Mouse (Mus musculus): ENCODE results near the gene Adk. TPM values are rescaled to one million over a fixed set of nuclear protein-coding genes. Genes with fewer than 3 reads are reported as not detected.

Gene Adk
- polyA plus RNA-seq, 1 experiment from 2014 or later: 155 TPM

- H3K36me3 ChIP-seq (ENCODE audit: control insufficient read depth, insufficient read depth, low read length): no peaks in the 10 kb centered on the region
- H3K27me3 ChIP-seq (ENCODE audit: control insufficient read depth, insufficient read depth, low read length): no peaks in the 10 kb centered on the region
- peak overlapping the region; percentile 62; the same call in 1 of the 2 replicates for H3K4me3 ChIP-seq (ENCODE audit: low read length)
- peak overlapping the region; percentile 70; the same call in 1 of the 2 replicates for H3K9ac ChIP-seq (ENCODE audit: low read depth, low read length)
- no peak for ATAC-seq (ENCODE audit: low FRiP score, low TSS enrichment)
- peaks cover 10% of the 10 kb centered on the region for H3K4me1 ChIP-seq (ENCODE audit: control insufficient read depth, insufficient read depth, low read length)
- H3K9me3 ChIP-seq (ENCODE audit: control insufficient read depth, low read length): no peaks in the 10 kb centered on the region
- H3K4me2 ChIP-seq (replicated peaks; ENCODE audit: low read depth, low read length): peak overlapping the region; percentile 71
- whole genome bisulfite sequencing: 53% methylated on average over 11 of the region's 11 CpGs
- H3K27ac ChIP-seq (ENCODE audit: low read depth, low read length): no peak overlapping the region
These were observed 22.3 kb downstream of the Adk start for GRCm38 (mm10) chr14:21074398-21075320.

DNA sequence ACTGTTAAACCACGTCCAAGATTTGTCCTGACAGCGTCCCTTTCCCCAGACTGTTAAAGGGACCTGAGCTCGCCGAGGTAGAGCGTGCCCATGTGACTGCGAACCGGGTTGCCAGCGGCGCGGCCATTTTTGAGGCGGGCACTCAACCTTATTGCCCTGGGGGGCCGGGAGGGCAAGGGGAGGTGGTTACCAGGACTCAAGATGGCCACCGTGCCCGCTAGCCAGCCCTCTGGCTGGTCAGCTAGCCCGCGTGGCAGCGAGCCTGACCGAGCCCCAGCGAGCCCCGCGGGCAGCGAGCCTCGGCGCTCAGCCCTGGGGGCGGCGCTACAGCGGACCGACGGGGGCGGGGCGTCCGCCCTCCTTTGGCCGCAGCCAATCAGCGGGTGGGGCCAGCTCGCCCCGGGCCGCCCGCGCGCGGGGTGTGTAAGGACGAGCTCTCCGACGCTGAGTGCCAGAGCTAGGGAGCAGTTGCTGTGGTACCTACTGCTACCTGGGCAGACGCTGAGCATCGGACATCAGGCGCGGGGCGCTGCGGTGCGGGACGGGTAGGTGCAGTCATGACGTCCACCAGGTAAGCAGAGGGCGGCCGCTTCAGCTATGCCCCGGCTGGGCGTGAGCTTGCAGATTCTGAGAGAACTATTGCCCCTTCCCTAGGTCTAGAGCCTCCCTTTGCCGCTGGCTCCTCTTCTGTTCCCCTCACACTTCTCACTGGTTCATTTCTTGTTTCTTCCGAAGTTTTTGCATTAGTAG, 23.6 kb downstream of the Adk start:
- under 1% methylated on average over 59 of the region's 59 CpGs for WGBS
- H3K27ac ChIP-seq (ENCODE audit: low read depth, low read length): peak overlapping the region; percentile 77
- ATAC-seq (ENCODE audit: low FRiP score, low TSS enrichment): peak; percentile 98

DNA sequence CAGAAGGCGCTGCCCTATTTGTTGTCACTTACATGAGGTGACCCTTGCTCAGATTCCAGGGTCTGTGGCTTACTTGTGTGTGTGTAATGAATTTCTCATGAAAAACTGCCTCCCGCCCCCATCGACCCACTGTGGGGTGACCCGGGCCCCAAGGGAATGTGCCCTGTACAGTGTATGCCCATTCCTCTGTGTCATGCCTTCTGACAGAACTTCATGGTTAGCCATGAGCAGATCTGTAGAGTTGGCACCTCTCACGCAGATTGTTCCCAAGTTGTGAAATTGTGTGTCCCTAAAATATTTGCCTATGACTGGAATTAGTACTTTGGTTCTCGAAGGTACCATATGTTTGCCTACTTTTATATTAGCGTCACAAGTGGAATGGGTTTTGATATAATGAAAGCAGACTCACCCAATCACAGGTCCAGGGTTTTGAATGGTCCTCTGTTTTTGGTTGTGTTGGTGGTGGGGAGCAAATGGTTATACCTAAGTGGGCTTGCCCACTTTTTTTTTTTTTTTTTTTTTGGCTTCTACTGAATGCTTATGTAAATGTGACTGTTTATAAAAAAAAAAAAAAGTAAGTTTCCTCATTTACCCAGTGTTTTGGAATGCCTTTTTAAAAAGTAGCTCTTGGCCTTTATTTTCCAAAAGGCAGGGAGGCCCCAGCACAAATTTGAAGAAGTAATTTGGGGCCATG, 24.3 kb downstream of the Adk start:
- peaks cover 10% of the 10 kb centered on the region for H3K4me1 ChIP-seq (ENCODE audit: control insufficient read depth, insufficient read depth, low read length)
- no peaks in the 10 kb centered on the region for H3K36me3 ChIP-seq (ENCODE audit: control insufficient read depth, insufficient read depth, low read length)
- peak overlapping the region; percentile 62 for H3K4me3 ChIP-seq (ENCODE audit: low read length)
- H3K9me3 ChIP-seq (ENCODE audit: control insufficient read depth, low read length): no peaks in the 10 kb centered on the region
- no peaks in the 10 kb centered on the region for H3K27me3 ChIP-seq (ENCODE audit: control insufficient read depth, insufficient read depth, low read length)
- peak overlapping the region; percentile 70 for H3K9ac ChIP-seq (ENCODE audit: low read depth, low read length)
- ATAC-seq (ENCODE audit: low FRiP score, low TSS enrichment): peak; percentile 60
- H3K27ac ChIP-seq (ENCODE audit: low read depth, low read length): no peak overlapping the region
- peak overlapping the region; percentile 71 for H3K4me2 ChIP-seq (replicated peaks; ENCODE audit: low read depth, low read length)
- WGBS: 45% methylated on average over 7 of the region's 7 CpGs

More for the DNA sequence above, 23.6 kb downstream of the Adk start:
- Histone ChIP-seq H3K9me3 (ENCODE audit: control insufficient read depth, low read length) (no peaks in the 10 kb centered on the region), H3K27me3 (ENCODE audit: control insufficient read depth, insufficient read depth, low read length) (no peaks in the 10 kb centered on the region), H3K4me1 (ENCODE audit: control insufficient read depth, insufficient read depth, low read length) (peaks cover 10% of the 10 kb centered on the region), H3K4me3 (ENCODE audit: low read length) (peak overlapping the region; percentile 62), H3K9ac (ENCODE audit: low read depth, low read length) (peak overlapping the region; percentile 70), H3K4me2 (replicated peaks; ENCODE audit: low read depth, low read length) (peak overlapping the region; percentile 71), H3K36me3 (ENCODE audit: control insufficient read depth, insufficient read depth, low read length) (no peaks in the 10 kb centered on the region)

DNA sequence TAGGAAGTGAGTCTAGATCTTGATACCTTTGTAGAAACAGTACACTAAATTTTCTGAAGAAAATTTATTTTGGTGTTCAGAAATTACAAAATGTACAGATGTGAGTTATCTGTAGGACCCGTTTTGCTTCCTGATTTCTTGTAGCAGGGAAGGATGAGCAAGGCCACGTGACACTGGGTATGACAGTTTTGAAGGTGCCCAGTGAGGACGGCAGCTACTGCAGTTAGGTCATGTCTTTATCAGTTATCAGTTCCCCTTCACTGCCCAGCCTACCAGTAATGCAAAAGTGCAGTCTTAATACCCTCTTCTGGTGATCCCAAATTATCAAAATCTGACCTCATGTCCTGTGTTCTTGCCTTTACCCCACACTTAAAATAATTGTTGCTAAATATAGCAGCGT, 25.6 kb downstream of the Adk start:
- WGBS: 78% methylated on average over 4 of the region's 4 CpGs
- no peaks in the 10 kb centered on the region for H3K9me3 ChIP-seq (ENCODE audit: control insufficient read depth, low read length)
- no peak overlapping the region for H3K27ac ChIP-seq (ENCODE audit: low read depth, low read length)
- H3K27me3 ChIP-seq (ENCODE audit: control insufficient read depth, insufficient read depth, low read length): no peaks in the 10 kb centered on the region
- no peak overlapping the region for H3K9ac ChIP-seq (ENCODE audit: low read depth, low read length)
- H3K36me3 ChIP-seq (ENCODE audit: control insufficient read depth, insufficient read depth, low read length): no peaks in the 10 kb centered on the region
- no peak overlapping the region for H3K4me2 ChIP-seq (replicated peaks; ENCODE audit: low read depth, low read length)
- no peak overlapping the region for H3K4me3 ChIP-seq (ENCODE audit: low read length)
- no peak for ATAC-seq (ENCODE audit: low FRiP score, low TSS enrichment)
- H3K4me1 ChIP-seq (ENCODE audit: control insufficient read depth, insufficient read depth, low read length): peaks cover 10% of the 10 kb centered on the region

- H3K4me2 ChIP-seq (replicated peaks; ENCODE audit: low read depth, low read length): no peak overlapping the region
- H3K27ac ChIP-seq (ENCODE audit: low read depth, low read length): no peak overlapping the region
- no peaks in the 10 kb centered on the region for H3K27me3 ChIP-seq (ENCODE audit: control insufficient read depth, insufficient read depth, low read length)
- ATAC-seq (ENCODE audit: low FRiP score, low TSS enrichment): no peak
- no peak overlapping the region for H3K9ac ChIP-seq (ENCODE audit: low read depth, low read length)
- H3K9me3 ChIP-seq (ENCODE audit: control insufficient read depth, low read length): no peaks in the 10 kb centered on the region
- H3K36me3 ChIP-seq (ENCODE audit: control insufficient read depth, insufficient read depth, low read length): no peaks in the 10 kb centered on the region
- H3K4me1 ChIP-seq (ENCODE audit: control insufficient read depth, insufficient read depth, low read length): peaks cover 10% of the 10 kb centered on the region
- H3K4me3 ChIP-seq (ENCODE audit: low read length): no peak overlapping the region
These were observed 26.1 kb downstream of the Adk start for GRCm38 (mm10) chr14:21078511-21078910.

DNA sequence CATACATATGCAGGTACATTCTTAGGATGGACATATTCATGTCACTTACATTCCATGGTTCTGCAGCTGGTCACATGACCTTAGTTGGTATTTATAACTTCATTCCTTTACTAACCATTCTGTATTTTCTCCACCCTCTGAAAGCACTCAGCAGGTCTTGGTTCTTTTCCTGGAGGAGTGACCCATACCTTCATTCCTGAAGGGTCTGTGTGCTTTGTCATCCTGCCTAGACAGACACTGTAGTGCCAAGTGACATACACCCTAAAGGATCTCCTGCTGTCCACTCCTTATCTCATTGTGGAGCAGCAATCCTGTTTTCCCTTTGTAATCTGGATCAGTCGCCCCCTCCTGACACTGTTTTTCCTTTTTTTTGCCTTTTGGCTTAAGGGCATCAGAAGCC, 30.4 kb downstream of the Adk start:
- WGBS: 67% methylated on average over 1 of the region's 1 CpGs
- no peak overlapping the region for H3K27ac ChIP-seq (ENCODE audit: low read depth, low read length)
- no peak for ATAC-seq (ENCODE audit: low FRiP score, low TSS enrichment)
- no peak overlapping the region for H3K9ac ChIP-seq (ENCODE audit: low read depth, low read length)
- peaks cover 14% of the 10 kb centered on the region for H3K4me1 ChIP-seq (ENCODE audit: control insufficient read depth, insufficient read depth, low read length)
- no peak overlapping the region for H3K4me3 ChIP-seq (ENCODE audit: low read length)
- no peaks in the 10 kb centered on the region for H3K36me3 ChIP-seq (ENCODE audit: control insufficient read depth, insufficient read depth, low read length)
- no peak overlapping the region for H3K4me2 ChIP-seq (replicated peaks; ENCODE audit: low read depth, low read length)
- no peaks in the 10 kb centered on the region for H3K27me3 ChIP-seq (ENCODE audit: control insufficient read depth, insufficient read depth, low read length)
- H3K9me3 ChIP-seq (ENCODE audit: control insufficient read depth, low read length): no peaks in the 10 kb centered on the region

- Histone ChIP-seq H3K4me2 (replicated peaks; ENCODE audit: low read depth, low read length) (no peak overlapping the region), H3K9ac (ENCODE audit: low read depth, low read length) (no peak overlapping the region), H3K27ac (ENCODE audit: low read depth, low read length) (no peak overlapping the region), H3K36me3 (ENCODE audit: control insufficient read depth, insufficient read depth, low read length) (no peaks in the 10 kb centered on the region), H3K9me3 (ENCODE audit: control insufficient read depth, low read length) (no peaks in the 10 kb centered on the region), H3K4me3 (ENCODE audit: low read length) (no peak overlapping the region), H3K4me1 (ENCODE audit: control insufficient read depth, insufficient read depth, low read length) (peaks cover 14% of the 10 kb centered on the region), H3K27me3 (ENCODE audit: control insufficient read depth, insufficient read depth, low read length) (no peaks in the 10 kb centered on the region)
- WGBS: 73% methylated on average over 5 of the region's 5 CpGs
- ATAC-seq (ENCODE audit: low FRiP score, low TSS enrichment): no peak
These were observed 33.3 kb downstream of the Adk start for GRCm38 (mm10) chr14:21085666-21086065.

GRCm38 (mm10) chr14:21086106-21086505, 33.7 kb downstream of the Adk start:
- Histone ChIP-seq H3K9me3 (ENCODE audit: control insufficient read depth, low read length) (no peaks in the 10 kb centered on the region), H3K27ac (ENCODE audit: low read depth, low read length) (no peak overlapping the region), H3K27me3 (ENCODE audit: control insufficient read depth, insufficient read depth, low read length) (no peaks in the 10 kb centered on the region), H3K4me2 (replicated peaks; ENCODE audit: low read depth, low read length) (no peak overlapping the region), H3K4me3 (ENCODE audit: low read length) (no peak overlapping the region), H3K36me3 (ENCODE audit: control insufficient read depth, insufficient read depth, low read length) (no peaks in the 10 kb centered on the region), H3K9ac (ENCODE audit: low read depth, low read length) (no peak overlapping the region), H3K4me1 (ENCODE audit: control insufficient read depth, insufficient read depth, low read length) (peaks cover 14% of the 10 kb centered on the region)
- ATAC-seq (ENCODE audit: low FRiP score, low TSS enrichment): no peak
- 24% methylated on average over 2 of the region's 2 CpGs for WGBS
